Mouse (Mus musculus) ES-Bruce4 (cell line): Measurements from ENCODE around the gene Rassf2. TPM values are rescaled to one million over a fixed set of nuclear protein-coding genes. Genes with fewer than 3 reads are reported as not detected.
A peak's percentile ranks its signal among the peaks of the same experiment; 100 is the strongest.

Source experiments
- H3K27ac ChIP-seq: 2 replicates; pipeline ENCODE4 v1.5.1; 2012; ENCODE audit warnings: low read length, inconsistent platforms; ENCODE audit not compliant: insufficient read depth
- H3K27me3 ChIP-seq: 2 replicates; pipeline ENCODE4 v1.6.1; 2012; ENCODE audit warnings: mild to moderate bottlenecking, low read length, inconsistent platforms; ENCODE audit not compliant: control insufficient read depth, poor library complexity, insufficient read depth, severe bottlenecking
- H3K36me3 ChIP-seq: 2 replicates; pipeline ENCODE4 v1.6.1; 2012; ENCODE audit warnings: inconsistent platforms, mild to moderate bottlenecking, low read length, moderate library complexity; ENCODE audit not compliant: control insufficient read depth, poor library complexity, insufficient read depth, severe bottlenecking
- H3K4me1 ChIP-seq: one replicate; pipeline ENCODE4 v1.8.1; 2011; ENCODE audit warnings: low read length; ENCODE audit not compliant: control insufficient read depth, insufficient read depth
- H3K4me3 ChIP-seq: 2 replicates; pipeline ENCODE4 v1.5.1; 2011; ENCODE audit warnings: low read depth, mild to moderate bottlenecking, low read length
- H3K9ac ChIP-seq: 2 replicates; pipeline ENCODE4 v1.6.1; 2012; ENCODE audit warnings: low read depth, mild to moderate bottlenecking, inconsistent platforms; ENCODE audit not compliant: poor library complexity, severe bottlenecking
- H3K9me3 ChIP-seq: replicated peaks from 2 replicates; pipeline ENCODE4 v1.6.1; 2012; ENCODE audit warnings: mild to moderate bottlenecking, low read length, inconsistent platforms; ENCODE audit not compliant: control insufficient read depth, poor library complexity, insufficient read depth, severe bottlenecking
- CTCF ChIP-seq: IDR thresholded peaks from one replicate; pipeline ENCODE4 v1.8.1; 2011; ENCODE audit warnings: low read depth, low read length
- EP300 ChIP-seq: IDR thresholded peaks from 2 replicates; pipeline ENCODE4 v1.6.1; 2011; ENCODE audit warnings: low read depth, low read length; ENCODE audit not compliant: insufficient read depth
- POLR2A ChIP-seq: IDR thresholded peaks from one replicate; pipeline ENCODE4 v1.8.1; 2011; ENCODE audit warnings: low read length; ENCODE audit not compliant: insufficient read depth
- polyA plus RNA-seq: library from polyadenylated mRNA; stranded (reverse); fragments of >200 nt; gene quantifications from 2 replicates; pipeline ENCODE4 v1.2.4, GENCODE M21; 2011; ENCODE audit warnings: low read depth; ENCODE audit not compliant: missing spikeins, insufficient read depth, insufficient read length

Gene Rassf2
- polyA plus RNA-seq, 1 experiment = 4.3 TPM

GRCm38 (mm10) chr2:131961671-131962070, 68.4 kb downstream of the Rassf2 start:
- H3K36me3 ChIP-seq = no peaks in the 10 kb centered on the region
- H3K4me3 ChIP-seq = no peak overlapping the region
- H3K9me3 ChIP-seq = no peaks in the 10 kb centered on the region
- no peaks in the 10 kb centered on the region for H3K4me1 ChIP-seq
- TF ChIP-seq EP300 (no peak), POLR2A (no peak), CTCF (no peak)
- no peak overlapping the region for H3K9ac ChIP-seq
- H3K27ac ChIP-seq = no peak overlapping the region
- H3K27me3 ChIP-seq = no peaks in the 10 kb centered on the region

- no peaks in the 10 kb centered on the region for H3K9me3 ChIP-seq
- H3K36me3 ChIP-seq = no peaks in the 10 kb centered on the region
- no peaks in the 10 kb centered on the region for H3K27me3 ChIP-seq
- H3K27ac ChIP-seq = no peak overlapping the region
- H3K9ac ChIP-seq = no peak overlapping the region
- H3K4me1 ChIP-seq = no peaks in the 10 kb centered on the region
- TF ChIP-seq CTCF = no peak
- no peak for TF ChIP-seq EP300
- no peak for TF ChIP-seq POLR2A
- H3K4me3 ChIP-seq = no peak overlapping the region
Measured at GRCm38 (mm10) chr2:131957731-131958222, 72.3 kb downstream of the Rassf2 start.

DNA sequence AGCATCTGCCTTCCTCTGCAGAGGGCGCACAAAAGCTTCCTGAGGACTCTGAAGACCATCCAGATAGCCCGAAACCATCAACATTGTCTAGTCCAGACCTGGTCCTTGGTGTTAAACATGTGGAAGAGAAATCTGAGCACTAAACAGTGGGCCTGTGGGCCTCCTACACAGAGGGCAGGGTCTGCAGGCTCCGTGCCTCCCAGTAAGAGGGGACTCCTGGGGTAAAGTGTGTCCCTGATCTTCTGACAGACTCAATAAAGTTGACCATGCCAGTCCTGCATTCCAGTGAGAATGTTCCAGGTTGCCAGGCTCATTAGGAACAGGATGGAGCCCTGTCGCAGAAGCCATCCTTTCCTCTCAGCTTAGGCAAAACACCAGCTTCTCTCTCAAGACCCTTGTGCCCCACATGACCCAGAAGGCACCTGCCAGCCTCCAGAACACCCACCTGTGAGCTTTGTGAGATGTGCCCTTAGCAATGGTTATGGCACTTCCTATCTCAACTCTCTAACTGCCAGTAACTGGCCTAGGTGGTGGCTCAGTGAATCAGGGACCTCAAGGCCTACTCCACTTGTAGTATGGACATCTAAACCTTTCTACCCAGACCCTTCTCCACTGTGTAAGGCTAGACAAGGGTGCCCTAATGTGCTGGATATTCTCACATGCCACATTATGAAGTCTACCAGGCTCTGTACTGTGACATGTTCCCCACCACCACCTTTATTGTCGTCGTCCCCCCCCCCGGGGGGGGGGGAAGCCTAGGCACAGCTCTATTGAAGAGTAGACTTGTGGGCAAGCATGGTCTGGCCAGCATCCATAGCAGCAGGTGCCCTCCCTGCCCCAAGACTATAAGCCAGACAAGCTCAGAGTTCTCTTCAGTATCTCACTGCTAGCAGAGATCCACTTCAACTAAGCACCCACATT, 73.5 kb downstream of the Rassf2 start:
- no peak for TF ChIP-seq EP300
- no peak for TF ChIP-seq POLR2A
- TF ChIP-seq CTCF = no peak

GRCm38 (mm10) chr2:131955264-131955663, 74.8 kb downstream of the Rassf2 start:
- Histone ChIP-seq H3K4me3 (peak overlapping the region; percentile 8; the same call in 1 of the 2 replicates), H3K9ac (no peak overlapping the region), H3K4me1 (no peaks in the 10 kb centered on the region), H3K9me3 (no peaks in the 10 kb centered on the region), H3K27ac (no peak overlapping the region), H3K27me3 (no peaks in the 10 kb centered on the region), H3K36me3 (no peaks in the 10 kb centered on the region)
- TF ChIP-seq CTCF = no peak
- no peak for TF ChIP-seq POLR2A
- TF ChIP-seq EP300 = 0 out of 2 replicates have a peak, but pooled peaks have one; percentile 51

More for the DNA sequence above, 73.5 kb downstream of the Rassf2 start:
- no peaks in the 10 kb centered on the region for H3K36me3 ChIP-seq
- no peak overlapping the region for H3K27ac ChIP-seq
- no peaks in the 10 kb centered on the region for H3K27me3 ChIP-seq
- H3K4me1 ChIP-seq = no peaks in the 10 kb centered on the region
- no peak overlapping the region for H3K4me3 ChIP-seq
- no peaks in the 10 kb centered on the region for H3K9me3 ChIP-seq
- H3K9ac ChIP-seq = no peak overlapping the region

- H3K9ac ChIP-seq = no peak overlapping the region
- no peaks in the 10 kb centered on the region for H3K9me3 ChIP-seq
- no peak overlapping the region for H3K4me3 ChIP-seq
- no peak overlapping the region for H3K27ac ChIP-seq
- TF ChIP-seq EP300 (no peak), POLR2A (no peak), CTCF (no peak)
- no peaks in the 10 kb centered on the region for H3K27me3 ChIP-seq
- H3K4me1 ChIP-seq = no peaks in the 10 kb centered on the region
- H3K36me3 ChIP-seq = no peaks in the 10 kb centered on the region
Measured at GRCm38 (mm10) chr2:131954835-131955234, 75.2 kb downstream of the Rassf2 start.

DNA sequence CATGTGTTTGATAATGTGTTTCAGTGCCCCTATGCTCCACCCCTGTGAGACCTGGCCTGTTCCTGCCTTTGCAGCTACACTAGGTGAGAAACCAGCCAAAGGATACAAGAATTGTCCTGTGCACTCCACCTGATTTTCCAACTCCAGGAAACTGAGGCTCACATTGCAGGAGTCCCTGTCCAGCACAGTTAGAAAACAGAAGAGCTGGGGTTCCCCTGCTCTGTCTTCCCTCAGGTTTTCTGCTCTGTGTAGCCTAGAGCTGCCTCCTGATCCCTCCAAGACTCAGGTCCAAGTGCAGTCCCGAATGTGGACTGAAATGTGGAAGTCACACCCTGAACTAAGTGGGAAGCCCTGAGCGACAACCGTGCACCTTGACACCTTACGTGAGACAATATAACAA, 76.3 kb downstream of the Rassf2 start:
- H3K4me3 ChIP-seq = no peak overlapping the region
- no peaks in the 10 kb centered on the region for H3K36me3 ChIP-seq
- no peak overlapping the region for H3K9ac ChIP-seq
- peaks cover 3% of the 10 kb centered on the region for H3K4me1 ChIP-seq
- TF ChIP-seq CTCF = no peak
- TF ChIP-seq EP300 = no peak
- TF ChIP-seq POLR2A = no peak
- no peak overlapping the region for H3K27ac ChIP-seq
- H3K27me3 ChIP-seq = no peaks in the 10 kb centered on the region
- H3K9me3 ChIP-seq = no peaks in the 10 kb centered on the region
